Mouse (Mus musculus): ENCODE measurements around the gene Bbip1.

The Bbip1 gene

DNA sequence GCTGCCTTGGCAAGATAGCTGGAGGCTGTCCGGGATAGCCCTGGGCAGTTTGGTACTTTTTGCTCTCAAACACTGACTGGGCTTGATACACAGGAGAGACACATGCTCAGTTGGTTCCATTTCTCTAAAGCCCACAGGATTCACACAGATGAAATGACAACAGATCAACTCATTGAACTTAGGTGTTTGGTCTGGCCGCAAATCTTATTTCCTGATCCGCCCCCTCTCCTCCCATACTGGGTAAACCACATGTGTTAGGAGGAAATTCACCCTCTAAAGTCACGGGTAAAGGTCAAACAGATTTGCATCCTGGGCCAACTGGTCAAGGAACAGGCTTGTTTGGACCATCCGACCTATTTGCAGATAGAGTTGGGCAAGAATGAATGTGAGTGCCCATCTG lies 54.9 kb downstream of the Bbip1 start:
- DNase-seq: no peak

DNA sequence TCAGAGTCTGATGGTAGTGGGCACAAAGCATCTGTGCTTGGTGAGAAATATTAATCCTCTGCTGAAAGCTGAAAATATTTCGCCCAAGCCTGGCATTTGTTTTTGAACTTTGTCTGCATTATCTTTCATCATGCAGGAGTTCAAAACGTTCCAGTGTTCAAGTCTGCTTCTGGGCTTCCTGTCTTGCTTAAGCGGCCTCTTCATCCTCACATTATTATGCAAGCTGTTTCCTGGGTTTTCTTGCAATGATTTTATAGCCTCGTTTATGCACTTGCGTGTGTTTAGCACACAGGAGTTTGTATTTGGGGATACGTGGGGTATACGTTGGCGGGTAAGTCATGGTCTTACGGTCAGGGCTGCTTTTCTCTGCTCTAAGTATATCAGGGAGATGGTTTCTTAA lies 56.1 kb downstream of the Bbip1 start:
- no peak for DNase-seq

DNA sequence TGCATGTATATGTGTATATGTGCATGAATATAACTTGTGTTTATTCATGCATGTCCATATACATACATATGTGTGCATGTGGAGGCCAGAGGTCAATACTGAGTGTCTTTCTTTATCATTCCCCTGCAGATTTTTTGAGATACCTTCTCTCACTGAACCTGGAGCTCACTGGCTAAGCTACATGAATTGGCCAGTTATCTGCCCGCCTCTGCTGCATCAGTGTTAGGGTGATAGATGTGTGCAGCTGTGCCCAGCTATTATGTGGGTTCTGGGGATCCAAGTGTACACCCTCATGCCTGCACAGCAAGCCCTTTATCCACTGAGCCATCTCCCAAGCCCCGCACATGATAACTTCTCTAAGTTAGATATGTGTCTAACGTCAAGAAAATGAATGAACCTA lies 56.6 kb downstream of the Bbip1 start:
- no peak for DNase-seq

- no peak for DNase-seq
Measured at GRCm38 (mm10) chr19:53886576-53887370, 57.7 kb downstream of the Bbip1 start.

GRCm38 (mm10) chr19:53885450-53885849 lies 59.0 kb downstream of the Bbip1 start:
- no peak for DNase-seq

- no peak for DNase-seq
Measured at GRCm38 (mm10) chr19:53881786-53882185, 62.6 kb downstream of the Bbip1 start.

DNA sequence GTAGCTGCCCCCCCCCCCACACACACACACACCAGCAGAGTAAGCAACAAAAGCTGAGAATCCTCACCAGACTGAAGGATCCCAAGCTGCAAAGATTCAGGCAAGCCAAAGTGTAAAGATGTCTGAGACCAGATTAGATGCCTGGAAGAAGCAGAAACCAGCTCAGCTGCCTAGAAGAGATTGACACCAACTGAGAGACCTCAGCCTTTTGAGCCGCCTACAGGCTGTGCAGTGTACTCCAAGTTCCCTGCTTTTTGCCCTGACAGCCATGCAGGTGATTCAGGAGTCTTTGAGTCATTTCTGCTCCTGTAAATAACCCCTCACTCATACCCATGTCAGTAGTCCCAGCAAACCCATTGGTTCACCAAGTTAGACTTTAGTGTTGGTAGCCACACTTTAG lies 64.0 kb downstream of the Bbip1 start:
- DNase-seq: no peak
